Mouse (Mus musculus) naive thymus-derived CD4-positive, alpha-beta T cell, adult 2 months (primary cell): ENCODE data around the gene Car6.

Experiments
- DNase-seq: peaks from one replicate; pipeline ENCODE4 v3.0.0-alpha.2; 2011; ENCODE audit warnings: low read depth

Car6 gene

GRCm38 (mm10) chr4:150201232-150201631 lies at the start of gene Car6:
Car6 (minus strand) TSS chr4:150201332.
- no peak for DNase-seq

- DNase-seq = no peak
These were observed 48.7 kb upstream of the Car6 start for GRCm38 (mm10) chr4:150249731-150250270.

GRCm38 (mm10) chr4:150248917-150249316 lies 47.8 kb upstream of the Car6 start:
- no peak for DNase-seq

- DNase-seq = peak; percentile 86
These were observed 46.9 kb upstream of the Car6 start for GRCm38 (mm10) chr4:150248009-150248408.

- no peak for DNase-seq
These were observed 44.7 kb upstream of the Car6 start for GRCm38 (mm10) chr4:150245876-150246275.

GRCm38 (mm10) chr4:150242745-150243144 lies 41.6 kb upstream of the Car6 start:
- peak; percentile 54 for DNase-seq

- no peak for DNase-seq
These were observed 40.6 kb upstream of the Car6 start for GRCm38 (mm10) chr4:150241708-150242107.

GRCm38 (mm10) chr4:150240381-150240886 lies 39.3 kb upstream of the Car6 start:
- DNase-seq = no peak

GRCm38 (mm10) chr4:150239951-150240368 lies 38.8 kb upstream of the Car6 start:
- DNase-seq = peak; percentile 98

- peak; percentile 77 for DNase-seq
These were observed 38.4 kb upstream of the Car6 start for GRCm38 (mm10) chr4:150239503-150239902.

- DNase-seq = peak; percentile 36
These were observed 38.0 kb upstream of the Car6 start for GRCm38 (mm10) chr4:150239087-150239480.

GRCm38 (mm10) chr4:150238433-150239086 lies 37.4 kb upstream of the Car6 start:
- no peak for DNase-seq

- peak; percentile 58 for DNase-seq
These were observed 36.7 kb upstream of the Car6 start for GRCm38 (mm10) chr4:150237636-150238361.

- peak; percentile 98 for DNase-seq
These were observed 35.7 kb upstream of the Car6 start, which contains the start of gene Eno1 for GRCm38 (mm10) chr4:150236521-150237481. Eno1 (plus strand) TSS chr4:150236721.

- DNase-seq = no peak
These were observed 34.9 kb upstream of the Car6 start for GRCm38 (mm10) chr4:150236031-150236430.

GRCm38 (mm10) chr4:150235585-150235984 lies 34.5 kb upstream of the Car6 start:
- no peak for DNase-seq

- no peak for DNase-seq
These were observed 33.6 kb upstream of the Car6 start for GRCm38 (mm10) chr4:150234599-150235327.

- DNase-seq = no peak
These were observed 30.7 kb upstream of the Car6 start for GRCm38 (mm10) chr4:150231871-150232270.

- DNase-seq = no peak
These were observed 29.6 kb upstream of the Car6 start for GRCm38 (mm10) chr4:150230460-150231407.
